10 mouse cellular contexts compared by ENCODE assay signal in genomic region chr2:28067821-28068536, GRCm38 (mm10). TPM values are rescaled to one million over a fixed set of nuclear protein-coding genes. Genes with fewer than 3 reads are reported as not detected.
DNase-seq lines count a peak whose midpoint lies in the region; ATAC-seq and TF ChIP-seq lines count a peak whose summit lies in the region.
"Had no signal": no experiment of that assay in that cellular context is flagged by ENCODE, and none has a peak within 500 bp of the region (broad histone marks: within the 10 kb centered on the region; RNA-seq: fewer than 3 reads in every experiment).

No protein-coding gene starts in this region.

- ATAC-seq in embryonic facial prominence, embryonic 14.5 days (ENCODE audit: low read depth): peak; percentile 37; the same call in 1 of the 2 replicates
- 0 out of 2 replicates have a peak, but pooled peaks have one; percentile 17 for ATAC-seq in neural tube, embryonic 12.5 days (ENCODE audit: low FRiP score, low read depth)
- no peak for ATAC-seq in neural tube, embryonic 15.5 days (ENCODE audit: low FRiP score)
- ATAC-seq in forebrain, postnatal 0 days: no peak; the same call in 1 of the 2 replicates
- no peak; the same call in none of the 2 replicates for ATAC-seq in midbrain, embryonic 14.5 days (ENCODE audit: low FRiP score, low TSS enrichment)

- no peaks in the 10 kb centered on the region for H3K9me3 ChIP-seq in embryonic facial prominence, embryonic 14.5 days (ENCODE audit: control insufficient read depth, low read length)
- H3K9me3 ChIP-seq in embryonic facial prominence, embryonic 10.5 days: no peaks in the 10 kb centered on the region
- no peaks in the 10 kb centered on the region for H3K9me3 ChIP-seq in neural tube, embryonic 12.5 days
- H3K9me3 ChIP-seq in neural tube, embryonic 15.5 days (replicated peaks): no peaks in the 10 kb centered on the region
- H3K9me3 ChIP-seq in forebrain, postnatal 0 days (ENCODE audit: low read length): no peaks in the 10 kb centered on the region
- H3K9me3 ChIP-seq in midbrain, embryonic 14.5 days (ENCODE audit: control insufficient read depth, low read length): no peaks in the 10 kb centered on the region

- no peak overlapping the region for H3K4me3 ChIP-seq in embryonic facial prominence, embryonic 14.5 days (ENCODE audit: low read depth, low read length)
- H3K4me3 ChIP-seq in embryonic facial prominence, embryonic 10.5 days: no peak overlapping the region
- H3K4me3 ChIP-seq in neural tube, embryonic 12.5 days: no peak overlapping the region
- H3K4me3 ChIP-seq in neural tube, embryonic 15.5 days (replicated peaks): no peak overlapping the region
- H3K4me3 ChIP-seq in forebrain, postnatal 0 days (ENCODE audit: low read depth, low read length): no peak overlapping the region
- no peak overlapping the region for H3K4me3 ChIP-seq in midbrain, embryonic 14.5 days (replicated peaks; ENCODE audit: low read depth, low read length)

- H3K4me1 ChIP-seq in embryonic facial prominence, embryonic 14.5 days (ENCODE audit: control insufficient read depth, insufficient read depth, low read length): no peaks in the 10 kb centered on the region
- 0 out of 2 replicates have a peak, but pooled peaks cover 3% of the 10 kb centered on the region for H3K4me1 ChIP-seq in embryonic facial prominence, embryonic 10.5 days
- H3K4me1 ChIP-seq in neural tube, embryonic 12.5 days: peaks cover 18% of the 10 kb centered on the region
- H3K4me1 ChIP-seq in neural tube, embryonic 15.5 days: peaks cover 18% of the 10 kb centered on the region
- peaks cover 2% of the 10 kb centered on the region; the same call in 1 of the 2 replicates for H3K4me1 ChIP-seq in forebrain, postnatal 0 days (ENCODE audit: insufficient read depth)
- H3K4me1 ChIP-seq in midbrain, embryonic 14.5 days (ENCODE audit: control insufficient read depth, insufficient read depth, low read length): no peaks in the 10 kb centered on the region

- WGBS in embryonic facial prominence, embryonic 14.5 days: 80% methylated on average over 1 of the region's 2 CpGs
- WGBS in embryonic facial prominence, embryonic 10.5 days: 90% methylated on average over 2 of the region's 2 CpGs
- WGBS in neural tube, embryonic 12.5 days: 83% methylated on average over 2 of the region's 2 CpGs
- WGBS in neural tube, embryonic 15.5 days: 63% methylated on average over 2 of the region's 2 CpGs
- 70% methylated on average over 2 of the region's 2 CpGs for WGBS in forebrain, postnatal 0 days
- WGBS in midbrain, embryonic 14.5 days: 67% methylated on average over 2 of the region's 2 CpGs

- H3K4me2 ChIP-seq in embryonic facial prominence, embryonic 14.5 days (ENCODE audit: low read depth, low read length): no peak overlapping the region
- no peak overlapping the region for H3K4me2 ChIP-seq in neural tube, embryonic 12.5 days (replicated peaks)
- H3K4me2 ChIP-seq in neural tube, embryonic 15.5 days: no peak overlapping the region
- no peak overlapping the region for H3K4me2 ChIP-seq in forebrain, postnatal 0 days (ENCODE audit: low read depth)
- H3K4me2 ChIP-seq in midbrain, embryonic 14.5 days (ENCODE audit: low read length): no peak overlapping the region

- no peak overlapping the region for H3K27ac ChIP-seq in embryonic facial prominence, embryonic 14.5 days (replicated peaks; ENCODE audit: low read depth, low read length)
- H3K27ac ChIP-seq in embryonic facial prominence, embryonic 10.5 days (replicated peaks): no peak overlapping the region; the same call in 1 of the 2 replicates
- no peak overlapping the region for H3K27ac ChIP-seq in neural tube, embryonic 12.5 days
- no peak overlapping the region for H3K27ac ChIP-seq in neural tube, embryonic 15.5 days (replicated peaks)
- H3K27ac ChIP-seq in forebrain, postnatal 0 days (ENCODE audit: low read depth, low read length): peak overlapping the region; percentile 29
- H3K27ac ChIP-seq in midbrain, embryonic 14.5 days (replicated peaks; ENCODE audit: low read depth, low read length): 0 out of 2 replicates have a peak overlapping the region, but pooled peaks have one; percentile 0

- H3K27me3 ChIP-seq in embryonic facial prominence, embryonic 14.5 days (replicated peaks; ENCODE audit: control insufficient read depth, insufficient read depth, low read length): no peaks in the 10 kb centered on the region
- H3K27me3 ChIP-seq in embryonic facial prominence, embryonic 10.5 days (replicated peaks; ENCODE audit: low read depth, poor library complexity, severe bottlenecking): no peaks in the 10 kb centered on the region
- H3K27me3 ChIP-seq in neural tube, embryonic 12.5 days (replicated peaks): no peaks in the 10 kb centered on the region
- no peaks in the 10 kb centered on the region for H3K27me3 ChIP-seq in neural tube, embryonic 15.5 days (replicated peaks)
- H3K27me3 ChIP-seq in forebrain, postnatal 0 days (ENCODE audit: insufficient read depth, low read length): no peaks in the 10 kb centered on the region
- no peaks in the 10 kb centered on the region for H3K27me3 ChIP-seq in midbrain, embryonic 14.5 days (ENCODE audit: control insufficient read depth, insufficient read depth, low read length)

- no peak for TF ChIP-seq CTCF in forebrain, postnatal 0 days (IDR thresholded peaks at IDR 0.05; ENCODE audit: low read depth)

- no peaks in the 10 kb centered on the region for H3K36me3 ChIP-seq in embryonic facial prominence, embryonic 14.5 days (ENCODE audit: control insufficient read depth, insufficient read depth, low read length)
- H3K36me3 ChIP-seq in embryonic facial prominence, embryonic 10.5 days (replicated peaks): no peaks in the 10 kb centered on the region
- no peaks in the 10 kb centered on the region for H3K36me3 ChIP-seq in neural tube, embryonic 12.5 days
- no peaks in the 10 kb centered on the region for H3K36me3 ChIP-seq in neural tube, embryonic 15.5 days
- no peaks in the 10 kb centered on the region for H3K36me3 ChIP-seq in forebrain, postnatal 0 days (ENCODE audit: insufficient read depth)
- H3K36me3 ChIP-seq in midbrain, embryonic 14.5 days (ENCODE audit: control insufficient read depth, insufficient read depth, low read length): no peaks in the 10 kb centered on the region

- DNase-seq in embryonic facial prominence, embryonic 14.5 days (ENCODE audit: low spot score): peak; percentile 19
- DNase-seq in embryonic facial prominence, embryonic 10.5 days (ENCODE audit: low spot score): no peak
- peak; percentile 17 for DNase-seq in forebrain, postnatal 0 days
- DNase-seq in midbrain, embryonic 14.5 days: no peak
- DNase-seq in T-cell, adult 2 months (ENCODE audit: low spot score): no peak
- no peak for DNase-seq in urinary bladder, postnatal 14 days (ENCODE audit: low spot score)
- DNase-seq: gastrocnemius, postnatal 25 days had no signal

- H3K9ac ChIP-seq in embryonic facial prominence, embryonic 14.5 days (ENCODE audit: low read depth, low read length): no peak overlapping the region
- no peak overlapping the region for H3K9ac ChIP-seq in neural tube, embryonic 12.5 days
- no peak overlapping the region for H3K9ac ChIP-seq in neural tube, embryonic 15.5 days (replicated peaks)
- H3K9ac ChIP-seq in forebrain, postnatal 0 days: no peak overlapping the region
- no peak overlapping the region for H3K9ac ChIP-seq in midbrain, embryonic 14.5 days (replicated peaks; ENCODE audit: low read length)

RNA-seq across cellular contexts. Expression of gene Fcnb, which starts 16.7 kb away (rescaled TPM):
- 0.67 and 1.0 TPM in 2 replicates for polyA plus RNA-seq in embryonic facial prominence, embryonic 14.5 days (2014; fragmentation: Nextera tagmentation; extraction: Ambion mirVana)
- not detected in 2 replicates for polyA plus RNA-seq in embryonic facial prominence, embryonic 10.5 days (2016; fragmentation: Nextera tagmentation; extraction: Ambion mirVana)
- polyA plus RNA-seq in neural tube, embryonic 12.5 days (2016; fragmentation: Nextera tagmentation; extraction: Ambion mirVana): 0.28 and 0.53 TPM in 2 replicates
- 0.52 TPM in 1 of 2 replicates, not detected in the other for polyA plus RNA-seq in neural tube, embryonic 15.5 days (2015; fragmentation: Nextera tagmentation; extraction: Ambion mirVana)
- total RNA-seq in forebrain, postnatal 0 days (2014; rRNA removed): not detected in 2 replicates
- polyA plus RNA-seq in forebrain, postnatal 0 days (2015; fragmentation: Nextera tagmentation; extraction: Ambion mirVana): not detected in 2 replicates
- polyA plus RNA-seq in midbrain, embryonic 14.5 days (2014; fragmentation: Nextera tagmentation; extraction: Ambion mirVana): not detected in 2 replicates
- total RNA-seq: gastrocnemius, postnatal 25 days; layer of hippocampus, postnatal 10 days had no signal

Comparison
In these comparisons a context has a peak if more than half of its experiments do, and no peak if none do; other contexts are left out.
1. ATAC-seq: peak in embryonic facial prominence, embryonic 14.5 days (single experiment) and neural tube, embryonic 12.5 days (single experiment); none in neural tube, embryonic 15.5 days (single experiment), forebrain, postnatal 0 days (single experiment) and midbrain, embryonic 14.5 days (single experiment).
2. DNase-seq: peak in embryonic facial prominence, embryonic 14.5 days (single experiment) and forebrain, postnatal 0 days (single experiment); none in embryonic facial prominence, embryonic 10.5 days (single experiment), midbrain, embryonic 14.5 days (single experiment), T-cell, adult 2 months (single experiment) and urinary bladder, postnatal 14 days (single experiment).
3. H3K27ac ChIP-seq: peak in forebrain, postnatal 0 days (single experiment) and midbrain, embryonic 14.5 days (single experiment); none in embryonic facial prominence, embryonic 14.5 days (single experiment), embryonic facial prominence, embryonic 10.5 days (single experiment), neural tube, embryonic 12.5 days (single experiment) and neural tube, embryonic 15.5 days (single experiment).